Mouse (Mus musculus) cortical plate, adult 2 months (tissue): Measurements from ENCODE around the gene Gm30191. TPM values are rescaled to one million over a fixed set of nuclear protein-coding genes. Genes with fewer than 3 reads are reported as not detected.

ENCODE experiments used
- H3K27ac ChIP-seq: fragments of 200-500 bp; 2 replicates; pipeline ENCODE4 v1.5.1; 2012; ENCODE audit warnings: low read length, control low read depth, inconsistent platforms; ENCODE audit not compliant: insufficient read depth
- H3K4me1 ChIP-seq: fragments of 200-500 bp; 2 replicates; pipeline ENCODE4 v1.6.1; 2011; ENCODE audit warnings: low read length; ENCODE audit not compliant: control insufficient read depth, insufficient read depth
- H3K4me3 ChIP-seq: fragments of 200-500 bp; 2 replicates; pipeline ENCODE4 v1.5.1; 2011; ENCODE audit warnings: mild to moderate bottlenecking, low read length, control low read depth; ENCODE audit not compliant: insufficient read depth
- CTCF ChIP-seq: fragments of 200-500 bp; IDR thresholded peaks from 2 replicates; pipeline ENCODE4 v1.5.1; 2011; ENCODE audit warnings: mild to moderate bottlenecking, control low read depth, low read length; ENCODE audit not compliant: insufficient read depth; ENCODE audit errors: extremely low read depth
- POLR2A ChIP-seq: fragments of 200-500 bp; IDR thresholded peaks from 2 replicates; pipeline ENCODE4 v1.6.1; 2011; ENCODE audit warnings: mild to moderate bottlenecking, low read length, control low read depth; ENCODE audit not compliant: insufficient read depth; ENCODE audit errors: extremely low read depth
- polyA plus RNA-seq: library from polyadenylated mRNA; depleted of rRNA; stranded (reverse); fragments of >200 nt; gene quantifications from 2 replicates; pipeline ENCODE4 v1.2.3, GENCODE M21; 2012

The Gm30191 gene
- polyA plus RNA-seq, 1 experiment = not detected

DNA sequence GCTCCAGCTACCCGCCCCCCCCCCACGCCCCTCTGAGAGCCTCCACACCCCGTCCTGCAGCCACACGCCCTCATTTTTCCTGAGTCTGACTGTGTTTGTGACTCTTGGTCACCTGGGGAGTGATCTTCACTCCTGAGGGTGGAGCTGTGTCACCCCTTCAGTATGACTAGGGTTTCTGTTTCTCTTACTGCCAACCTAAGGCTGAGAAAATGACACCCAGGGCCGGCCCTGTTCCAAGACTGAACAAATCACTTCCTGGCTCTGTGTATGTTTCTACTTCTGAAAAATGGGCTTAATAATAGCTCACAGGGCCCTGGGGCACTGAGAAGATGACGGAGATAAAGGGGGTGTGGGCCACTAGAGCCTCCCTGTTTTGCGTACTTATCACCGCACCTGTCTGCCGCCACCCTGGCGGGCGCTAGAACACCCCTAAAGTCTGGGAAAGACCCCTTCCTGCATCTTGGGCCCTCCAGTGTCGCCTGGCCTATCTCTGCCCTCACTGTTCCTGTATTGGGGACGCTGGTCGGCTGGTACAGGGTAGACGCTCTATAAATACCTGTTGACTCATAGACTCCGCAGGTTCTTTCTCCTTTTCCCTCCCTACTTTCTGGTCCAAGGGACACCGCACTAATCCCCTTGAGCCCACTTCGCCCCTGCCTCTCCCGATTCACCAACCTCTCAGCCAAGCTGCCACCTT is 9.0 kb upstream of the Gm30191 start:
- H3K4me1 ChIP-seq = peaks cover 3% of the 10 kb centered on the region; the same call in 1 of the 2 replicates
- no peak overlapping the region for H3K4me3 ChIP-seq
- TF ChIP-seq CTCF (no peak), POLR2A (no peak)
- H3K27ac ChIP-seq = no peak overlapping the region

DNA sequence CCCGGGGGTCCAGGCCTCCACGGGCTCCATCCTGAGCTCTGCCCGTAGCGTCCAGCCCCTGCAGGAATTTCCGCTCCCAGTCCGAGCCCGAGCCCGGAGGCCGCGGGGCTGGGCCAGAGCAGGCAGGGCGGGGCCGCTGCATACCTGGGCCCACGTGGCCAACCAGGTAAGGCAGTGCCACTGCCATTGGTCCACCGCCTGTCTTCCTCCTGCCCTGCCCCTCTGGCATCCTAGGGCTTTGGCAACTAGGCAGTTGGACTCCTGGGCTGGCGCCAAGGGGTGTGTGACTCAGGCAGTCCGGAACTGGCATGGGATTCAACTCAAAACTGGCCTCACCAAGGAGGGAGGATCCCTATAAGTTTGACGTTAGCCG is 8.5 kb upstream of the Gm30191 start, which contains the start of gene Cnksr1:
Gene Cnksr1, minus strand, starts transcription at position 121 of the 373 bp plus-strand sequence.
- no peak within 1 kb of the TSS for H3K4me3 ChIP-seq

DNA sequence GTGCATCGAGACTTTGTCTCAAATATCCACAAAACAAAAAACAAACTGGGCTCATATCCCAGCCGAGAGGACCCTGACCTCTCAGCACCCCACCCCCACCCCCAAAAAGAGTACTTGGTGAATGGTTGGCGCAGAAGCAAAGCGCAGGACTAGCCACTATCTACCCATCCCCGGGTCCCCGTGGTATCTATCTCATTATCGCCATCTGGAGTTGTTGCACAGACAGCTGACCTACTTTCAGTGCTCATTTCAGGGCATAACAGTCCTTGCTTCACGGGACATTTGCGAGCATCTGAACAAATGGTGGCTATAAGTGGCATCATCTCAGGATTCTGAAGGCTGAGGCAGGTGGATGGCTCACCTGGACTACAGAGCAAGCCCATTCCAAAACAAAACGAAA is 8.0 kb upstream of the Gm30191 start:
- Histone ChIP-seq H3K4me3 (no peak overlapping the region), H3K4me1 (peaks cover 3% of the 10 kb centered on the region; the same call in 1 of the 2 replicates), H3K27ac (no peak overlapping the region)
- TF ChIP-seq CTCF (no peak), POLR2A (no peak)

More for the DNA sequence above, 8.5 kb upstream of the Gm30191 start, which contains the start of gene Cnksr1:
- TF ChIP-seq POLR2A (no peak), CTCF (no peak)
- H3K27ac ChIP-seq = no peak within 1 kb of the TSS
- H3K4me1 ChIP-seq = peaks cover 3% of the 10 kb centered on the region; the same call in 1 of the 2 replicates

DNA sequence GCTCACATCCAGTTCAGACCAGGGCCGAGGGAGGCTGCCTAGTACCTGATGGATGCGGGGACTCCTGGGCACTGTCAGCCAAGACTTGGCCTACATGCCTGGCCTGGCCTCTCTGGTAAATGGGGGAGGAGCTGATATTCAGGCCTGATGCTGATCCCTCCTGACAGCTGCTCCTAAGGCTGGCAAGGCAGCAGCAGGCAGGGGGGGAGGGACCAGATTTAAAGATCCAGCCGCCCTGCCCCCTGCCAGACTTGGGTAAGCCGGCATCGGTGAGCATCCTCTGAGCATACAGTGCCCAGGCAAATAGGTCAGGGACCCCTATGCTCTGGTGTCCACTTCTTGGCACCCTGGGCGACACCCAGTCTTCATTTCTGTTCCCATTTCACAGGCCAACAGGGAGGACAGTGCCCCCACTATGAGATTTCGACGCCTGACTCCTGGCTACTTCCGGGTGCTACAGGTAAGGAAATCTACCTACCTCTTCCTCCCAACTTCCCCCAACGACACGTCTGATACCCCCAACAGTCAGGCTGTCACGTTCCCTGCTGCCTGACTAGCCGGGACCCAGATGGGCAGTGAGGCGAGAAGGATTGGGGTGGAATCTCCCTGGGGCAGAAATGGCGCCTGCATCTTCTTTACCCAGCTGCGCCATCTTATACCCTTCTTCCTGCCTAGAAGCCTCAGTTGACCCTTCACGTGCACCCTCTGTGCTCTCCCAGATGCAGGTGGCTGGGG is 3.1 kb upstream of the Gm30191 start, which contains the start of gene E130218I03Rik:
Gene E130218I03Rik, plus strand, starts transcription at position 147 of the 735 bp plus-strand sequence.
- Histone ChIP-seq H3K4me3 (peak within 1 kb of the TSS; percentile 68; the same call in 1 of the 2 replicates), H3K27ac (no peak within 1 kb of the TSS), H3K4me1 (peaks cover 4% of the 10 kb centered on the region; the same call in 1 of the 2 replicates)
- TF ChIP-seq POLR2A (no peak), CTCF (no peak)

DNA sequence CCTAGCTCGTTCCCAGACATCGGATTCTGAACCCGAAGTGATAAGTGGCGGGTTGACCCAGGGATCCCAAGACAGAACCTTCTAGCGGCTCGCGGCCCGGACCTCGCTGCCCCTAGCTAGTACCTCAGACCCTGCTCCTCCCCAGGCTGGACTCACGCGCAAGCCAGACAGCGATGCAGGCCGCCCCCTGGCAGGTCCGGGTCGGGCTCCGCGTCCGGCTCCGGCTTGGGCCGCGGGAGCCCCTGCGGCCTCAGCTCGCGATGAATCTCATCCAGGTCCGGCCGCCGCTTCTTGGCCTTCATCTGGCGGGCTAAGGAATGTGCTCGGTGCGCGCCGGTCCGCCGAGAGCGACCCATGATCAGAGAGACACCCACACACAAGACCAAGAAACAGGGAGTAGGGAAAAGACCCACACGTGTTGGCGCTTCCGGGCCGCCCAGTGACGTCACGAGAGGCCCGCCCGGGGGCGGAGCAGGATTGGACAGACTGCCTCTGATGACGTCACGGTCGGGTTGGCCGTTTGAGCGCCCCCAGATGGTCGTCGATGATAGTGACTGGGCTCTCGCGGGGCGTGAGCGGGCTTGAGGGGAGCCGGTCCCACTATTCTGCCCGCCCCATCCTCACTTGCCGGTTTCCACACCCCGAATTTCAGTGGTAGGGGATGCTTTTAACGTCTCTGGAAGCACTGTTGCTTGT is 1.4 kb upstream of the Gm30191 start, which contains the start of gene Zfp593:
Gene Zfp593, minus strand, starts transcription at position 445 of the 696 bp plus-strand sequence.
- Histone ChIP-seq H3K27ac (no peak within 1 kb of the TSS), H3K4me3 (peak within 1 kb of the TSS; percentile 68), H3K4me1 (0 out of 2 replicates have a peak, but pooled peaks cover 1% of the 10 kb centered on the region)
- TF ChIP-seq CTCF = peak; percentile 69
- peak; percentile 47; the same call in 1 of the 2 replicates for TF ChIP-seq POLR2A

DNA sequence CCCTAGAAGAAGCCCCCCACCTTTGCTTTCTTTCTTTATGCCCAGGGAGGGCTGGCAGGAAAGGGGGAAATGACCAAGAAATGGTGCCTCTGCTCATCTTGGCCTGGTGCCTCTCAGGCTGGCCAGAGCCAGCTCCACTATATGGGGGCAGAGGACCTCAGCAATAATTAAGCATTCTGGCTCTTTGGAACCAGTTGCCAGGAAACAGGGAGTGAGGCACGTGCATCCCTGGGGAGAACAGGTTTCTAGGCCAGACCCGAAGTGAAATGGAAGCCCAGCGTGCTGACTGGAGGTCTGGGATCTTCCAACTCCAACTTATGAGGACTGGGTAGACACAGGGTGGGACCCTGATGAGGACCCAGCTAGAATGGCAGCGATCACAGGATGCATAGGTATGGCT is 479 bp upstream of the Gm30191 start:
- no peak overlapping the region for H3K27ac ChIP-seq
- TF ChIP-seq CTCF (no peak), POLR2A (no peak)
- 0 out of 2 replicates have a peak, but pooled peaks cover 1% of the 10 kb centered on the region for H3K4me1 ChIP-seq

DNA sequence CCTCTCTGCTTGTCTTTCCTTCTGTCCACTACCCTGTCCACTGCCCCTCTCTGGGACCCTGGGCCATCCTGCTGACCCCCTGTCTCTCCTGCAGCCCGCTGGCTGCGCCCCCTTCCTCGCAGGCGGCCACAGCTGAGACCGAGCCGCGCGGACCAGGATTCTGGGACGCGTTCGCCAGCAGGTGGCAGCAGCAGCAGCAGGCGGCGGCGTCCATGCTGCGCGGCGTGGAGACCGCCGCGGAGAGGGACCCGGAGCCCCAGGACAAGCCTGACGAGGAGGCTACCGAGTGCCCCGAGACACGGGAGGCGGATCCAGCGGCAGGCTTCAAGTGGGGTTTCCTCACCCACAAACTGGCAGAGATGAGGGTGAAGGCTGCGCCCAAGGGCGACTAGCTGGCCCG is 2.9 kb downstream of the Gm30191 start:
- TF ChIP-seq CTCF = no peak; the same call in 1 of the 2 replicates
- no peak for TF ChIP-seq POLR2A
- peak overlapping the region; percentile 27 for H3K4me3 ChIP-seq
- 0 out of 2 replicates have a peak, but pooled peaks cover under 1% of the 10 kb centered on the region for H3K4me1 ChIP-seq
- no peak overlapping the region for H3K27ac ChIP-seq

More for the DNA sequence above, 479 bp upstream of the Gm30191 start:
- no peak overlapping the region for H3K4me3 ChIP-seq

DNA sequence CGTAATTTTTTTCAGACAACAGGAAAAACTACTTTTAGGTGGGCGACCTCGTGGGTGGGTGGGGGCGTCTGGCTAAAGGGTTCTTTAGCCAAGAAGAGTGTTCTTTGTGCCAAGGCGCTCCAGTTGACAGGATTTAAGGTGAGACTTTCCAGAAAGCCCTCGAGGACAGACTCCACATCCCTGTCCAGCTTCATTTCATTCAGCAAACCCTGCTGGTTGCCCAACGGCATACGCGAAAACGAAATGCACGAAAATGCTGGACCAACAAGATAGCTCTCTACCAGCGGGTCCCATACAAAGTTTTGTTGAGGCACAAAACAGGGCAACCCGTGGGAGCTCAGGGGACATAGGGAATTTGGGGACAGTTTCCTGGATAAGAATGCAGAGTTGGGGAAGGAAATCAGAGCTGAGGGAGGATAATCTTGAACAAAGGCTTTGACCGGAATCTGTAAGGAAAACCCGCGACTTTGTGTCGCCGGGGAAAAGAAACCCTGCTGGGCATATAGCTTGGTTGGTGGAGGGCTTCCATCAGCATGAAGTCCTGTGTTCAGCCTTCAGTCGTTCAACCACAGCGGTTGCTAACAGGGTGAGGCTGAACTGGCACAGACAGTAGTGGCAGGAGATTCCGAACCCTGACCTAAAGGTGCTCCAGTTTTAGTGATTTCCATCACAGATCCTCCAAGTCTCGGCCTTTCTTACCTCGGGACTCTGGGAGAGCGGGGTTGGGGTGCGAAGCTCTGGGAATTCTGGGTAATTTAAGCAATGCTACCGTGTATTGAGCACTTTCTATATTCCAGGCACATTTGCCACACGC is 3.6 kb downstream of the Gm30191 start:
- peak overlapping the region; percentile 33 for H3K4me3 ChIP-seq
- no peak overlapping the region for H3K27ac ChIP-seq
- TF ChIP-seq CTCF = no peak
- TF ChIP-seq POLR2A = no peak
- H3K4me1 ChIP-seq = no peaks in the 10 kb centered on the region

DNA sequence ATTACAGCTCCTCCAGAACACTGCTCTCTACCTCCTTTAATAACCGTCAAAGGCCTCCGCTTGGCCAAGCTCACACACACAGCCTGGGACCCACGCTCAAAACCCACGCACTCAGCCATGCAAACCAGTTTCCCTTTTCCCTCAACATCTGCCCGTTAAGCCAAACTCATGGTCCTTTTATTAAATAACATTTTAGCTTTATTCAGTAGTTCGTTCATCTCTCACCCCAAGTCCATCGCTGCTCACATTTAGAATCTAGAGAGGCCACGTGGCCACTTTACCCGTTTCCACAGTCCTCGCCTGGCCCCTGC is 4.2 kb downstream of the Gm30191 start:
- peak overlapping the region; percentile 33 for H3K4me3 ChIP-seq
- TF ChIP-seq POLR2A = no peak
- TF ChIP-seq CTCF = no peak
- H3K4me1 ChIP-seq = no peaks in the 10 kb centered on the region
- H3K27ac ChIP-seq = no peak overlapping the region
